Mouse (Mus musculus): Measurements from ENCODE around the gene Izumo1.

- no peak for TF ChIP-seq CTCF (IDR thresholded peaks at IDR 0.05; ENCODE audit: low read depth, low read length)
- TF ChIP-seq POLR2A (IDR thresholded peaks at IDR 0.05; ENCODE audit: extremely low read depth, insufficient read depth, low read length), result no peak
Measured at GRCm38 (mm10) chr7:45590874-45591273, 30.7 kb upstream of the Izumo1 start.
